Mouse (Mus musculus) heart, embryonic 12.5 days (tissue): ENCODE results near the gene Prrc2a. TPM values are rescaled to one million over a fixed set of nuclear protein-coding genes. Genes with fewer than 3 reads are reported as not detected.

Experiments
- ATAC-seq: fragments of 200-750 bp; cut with Nextera tagmentation; 2 replicates; pipeline ENCODE4 v1.8.0; 2017; ENCODE audit warnings: moderate TSS enrichment, moderate library complexity; ENCODE audit not compliant: insufficient number of reproducible peaks, low FRiP score
- H3K27ac ChIP-seq: fragments of 300-500 bp; sonication (generic); 2 replicates; pipeline ENCODE4 v1.5.1; 2016; ENCODE audit warnings: mild to moderate bottlenecking, moderate library complexity; ENCODE audit not compliant: poor library complexity, severe bottlenecking
- H3K27me3 ChIP-seq: fragments of 300-500 bp; sonication (generic); replicated peaks from 2 replicates; pipeline ENCODE4 v1.6.1; 2016; ENCODE audit warnings: mild to moderate bottlenecking, moderate library complexity
- H3K36me3 ChIP-seq: fragments of 300-500 bp; sonication (generic); 2 replicates; pipeline ENCODE4 v1.6.1; 2016; ENCODE audit warnings: mild to moderate bottlenecking, moderate library complexity
- H3K4me1 ChIP-seq: fragments of 300-500 bp; sonication (generic); replicated peaks from 2 replicates; pipeline ENCODE4 v1.6.1; 2016; ENCODE audit warnings: mild to moderate bottlenecking
- H3K4me2 ChIP-seq: fragments of 300-500 bp; sonication (generic); 2 replicates; pipeline ENCODE4 v1.6.1; 2016; ENCODE audit warnings: mild to moderate bottlenecking, moderate library complexity
- H3K4me3 ChIP-seq: fragments of 300-500 bp; sonication (generic); 2 replicates; pipeline ENCODE4 v1.5.1; 2016; ENCODE audit warnings: mild to moderate bottlenecking
- H3K9ac ChIP-seq: fragments of 300-500 bp; sonication (generic); 2 replicates; pipeline ENCODE4 v1.6.1; 2016; ENCODE audit warnings: mild to moderate bottlenecking, moderate library complexity
- H3K9me3 ChIP-seq: fragments of 300-500 bp; sonication (generic); replicated peaks from 2 replicates; pipeline ENCODE4 v1.6.1; 2016; ENCODE audit warnings: mild to moderate bottlenecking, moderate library complexity
- WGBS: fragments of 180-500 bp; shearing (Covaris S2); methylation state at CpG from one replicate; pipeline ENCODE4 v1.1.7; 2016; 5-methylcytosine and 5-hydroxymethylcytosine counted together
- polyA plus RNA-seq: library from polyadenylated mRNA; unstranded; fragments of >200 nt; fragmentation: Nextera tagmentation; extraction: Ambion mirVana; gene quantifications from 2 replicates; pipeline ENCODE4 v1.2.1, GENCODE M21; 2016

The Prrc2a gene
- 132 and 148 TPM in 2 replicates for polyA plus RNA-seq

DNA sequence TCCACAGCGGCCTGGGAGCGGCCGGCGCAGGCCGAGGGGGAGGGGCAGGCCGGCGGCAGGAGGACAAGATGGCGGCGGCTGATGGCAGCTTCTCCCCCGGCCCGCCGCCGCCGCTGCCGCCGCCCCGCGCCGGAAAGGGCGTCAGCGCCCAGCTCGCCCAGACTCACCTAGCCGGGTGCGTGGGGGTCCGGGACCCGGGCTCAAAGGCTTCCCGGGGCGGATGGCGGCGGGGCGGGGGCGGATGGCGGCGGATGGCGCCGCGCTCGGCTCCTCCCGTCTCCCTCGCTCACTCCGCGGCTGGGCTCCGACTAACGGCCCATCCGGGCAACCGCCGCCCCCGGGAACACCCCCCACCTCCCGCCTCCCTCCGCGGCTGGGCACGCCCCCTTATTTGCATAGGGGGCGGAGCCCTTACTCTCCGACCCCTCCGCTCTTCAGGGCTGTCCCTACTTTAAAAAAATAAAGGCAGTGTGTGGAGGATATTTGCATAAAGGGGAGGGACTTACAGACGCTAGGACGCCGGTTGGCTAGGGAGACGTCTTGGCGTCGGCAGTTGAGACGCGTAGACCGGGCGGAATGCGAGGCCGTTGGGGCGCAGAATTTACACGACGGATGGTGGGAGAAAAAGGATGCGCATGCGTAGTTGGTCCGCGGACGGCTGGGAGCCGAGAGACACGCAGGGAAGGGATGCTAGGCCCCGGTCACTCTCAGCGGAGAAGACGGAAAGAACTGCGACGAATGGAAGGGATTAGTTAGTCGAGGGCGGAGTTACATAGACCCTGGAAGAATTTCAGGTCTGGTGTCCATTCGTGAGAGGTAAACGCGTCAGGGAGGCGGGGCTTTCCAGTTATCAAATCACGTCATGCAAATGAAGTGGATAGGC is at the start of gene Prrc2a:
Gene Prrc2a (minus strand): TSS at position 330 of the 883 bp plus-strand sequence.
- H3K4me1 ChIP-seq, result peaks cover 34% of the 10 kb centered on the region
- under 1% methylated on average over 78 of the region's 89 CpGs for WGBS
- peak within 1 kb of the TSS; percentile 87 for H3K4me2 ChIP-seq
- H3K27me3 ChIP-seq, result no peaks in the 10 kb centered on the region
- peak; percentile 96 for ATAC-seq
- peak within 1 kb of the TSS; percentile 96 for H3K27ac ChIP-seq
- H3K9ac ChIP-seq, result peak within 1 kb of the TSS; percentile 100
- peaks cover 28% of the 10 kb centered on the region for H3K36me3 ChIP-seq
- H3K9me3 ChIP-seq, result no peaks in the 10 kb centered on the region
- H3K4me3 ChIP-seq, result peak within 1 kb of the TSS; percentile 98

DNA sequence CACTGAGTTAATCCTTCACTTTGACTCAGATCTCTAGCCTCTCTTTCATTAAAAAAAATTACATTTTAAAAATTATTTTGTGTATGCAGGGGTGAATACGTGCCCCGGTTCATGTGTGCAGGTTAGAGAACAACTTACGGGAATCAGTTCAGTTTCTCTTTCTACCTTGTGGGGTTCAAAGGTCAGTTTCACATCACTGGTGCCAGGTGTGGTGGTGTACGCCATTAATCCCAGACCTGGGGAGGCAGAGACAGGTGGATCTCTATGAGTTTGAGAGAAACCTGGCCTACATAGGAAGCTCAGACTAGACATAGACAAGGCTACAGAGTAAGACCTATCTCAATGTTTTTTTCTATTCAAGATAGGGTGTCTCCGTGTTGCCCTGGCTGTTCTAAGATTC is 48.4 kb upstream of the Prrc2a start:
- WGBS, result 90% methylated on average over 5 of the region's 5 CpGs
- Histone ChIP-seq H3K9me3 (no peaks in the 10 kb centered on the region), H3K4me3 (no peak overlapping the region), H3K4me2 (no peak overlapping the region), H3K4me1 (no peaks in the 10 kb centered on the region), H3K27ac (no peak overlapping the region), H3K27me3 (0 out of 2 replicates have a peak, but pooled peaks cover 7% of the 10 kb centered on the region), H3K9ac (no peak overlapping the region), H3K36me3 (no peaks in the 10 kb centered on the region)
- ATAC-seq, result no peak

DNA sequence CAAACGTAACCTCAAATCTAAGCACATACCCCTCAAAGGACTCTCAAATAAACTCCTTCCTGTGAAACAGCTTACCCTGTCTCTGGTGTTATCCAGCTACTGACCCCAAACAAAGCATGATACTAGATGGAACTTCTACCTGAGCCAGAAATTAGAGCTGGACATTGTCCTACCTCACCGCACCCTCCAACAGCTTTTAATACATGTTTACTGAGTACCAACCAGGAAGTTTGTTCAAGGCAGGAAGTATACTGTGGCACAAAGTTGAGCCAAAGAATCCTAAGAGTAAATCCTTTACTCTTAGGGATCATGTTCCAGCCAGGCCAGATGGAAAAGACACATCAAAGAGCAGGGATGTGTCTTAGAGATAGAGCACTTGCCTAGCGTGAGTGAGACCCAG is 45.9 kb upstream of the Prrc2a start:
- Histone ChIP-seq H3K36me3 (no peaks in the 10 kb centered on the region), H3K4me1 (no peaks in the 10 kb centered on the region), H3K27me3 (peaks cover 7% of the 10 kb centered on the region; the same call in 1 of the 2 replicates), H3K9me3 (no peaks in the 10 kb centered on the region), H3K9ac (no peak overlapping the region), H3K4me3 (no peak overlapping the region), H3K4me2 (no peak overlapping the region), H3K27ac (no peak overlapping the region)
- WGBS, result 67% methylated on average over 3 of the region's 3 CpGs
- no peak for ATAC-seq

DNA sequence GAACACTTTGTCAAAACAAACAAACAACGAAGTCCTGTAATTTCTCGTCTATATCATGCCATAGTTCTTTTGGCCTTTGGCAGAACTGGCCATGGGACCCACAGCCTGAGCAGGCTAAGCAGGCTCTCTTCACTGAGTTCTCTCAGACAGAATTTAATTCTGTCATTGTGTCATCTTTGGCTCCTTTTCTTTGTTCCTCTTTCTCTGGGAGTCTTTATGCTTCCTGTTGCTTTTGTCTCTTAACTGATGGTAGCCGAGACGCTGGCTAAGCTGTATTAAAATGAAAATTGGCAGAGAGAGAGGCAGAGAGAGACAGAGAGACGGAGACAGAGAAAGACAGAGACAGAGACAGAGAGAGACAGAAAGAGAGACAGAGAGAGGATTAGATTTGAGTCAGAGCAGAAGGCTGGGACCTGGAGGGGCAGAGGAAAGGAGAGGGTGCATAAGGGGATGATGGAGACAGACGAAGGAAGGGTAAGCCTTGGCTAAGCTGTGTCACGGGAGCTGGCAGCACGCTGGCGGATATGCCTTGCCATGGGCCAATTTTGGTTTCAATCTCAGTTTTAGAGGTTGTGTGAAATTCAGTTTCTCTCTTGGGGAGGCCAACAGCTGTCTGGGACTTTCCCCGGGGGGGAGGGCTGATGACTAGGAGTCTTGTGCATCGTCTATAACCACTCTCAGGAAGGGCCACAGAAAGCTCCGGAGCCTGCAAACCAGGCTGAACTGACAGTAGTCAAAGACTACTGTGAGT is 45.3 kb upstream of the Prrc2a start:
- no peak overlapping the region for H3K4me3 ChIP-seq
- no peak overlapping the region for H3K4me2 ChIP-seq
- 76% methylated on average over 12 of the region's 12 CpGs for WGBS
- H3K9ac ChIP-seq, result no peak overlapping the region
- 0 out of 2 replicates have a peak, but pooled peaks cover 2% of the 10 kb centered on the region for H3K4me1 ChIP-seq
- H3K27me3 ChIP-seq, result peaks cover 13% of the 10 kb centered on the region
- H3K27ac ChIP-seq, result no peak overlapping the region
- H3K36me3 ChIP-seq, result no peaks in the 10 kb centered on the region
- H3K9me3 ChIP-seq, result no peaks in the 10 kb centered on the region
- ATAC-seq, result no peak

DNA sequence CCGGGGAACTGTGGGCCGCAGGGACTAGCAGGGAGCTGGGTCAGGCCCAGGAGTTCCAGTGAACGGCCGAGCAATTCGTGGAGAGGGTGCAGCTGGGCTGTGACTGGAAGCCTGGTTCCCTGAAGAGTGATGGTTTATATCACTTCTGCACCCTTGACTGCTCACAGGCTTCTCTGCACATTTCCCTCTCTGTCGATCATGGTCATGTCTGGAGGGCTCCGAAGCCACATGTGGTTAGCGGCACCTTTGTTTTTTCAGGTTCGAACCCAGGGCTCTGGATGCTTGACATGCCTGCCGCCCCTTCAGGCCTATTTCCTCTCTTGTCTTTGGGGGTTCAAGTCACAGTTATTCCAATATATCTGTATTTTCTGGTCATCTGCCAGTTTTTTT is 40.7 kb upstream of the Prrc2a start:
- WGBS, result 46% methylated on average over 10 of the region's 10 CpGs
- Histone ChIP-seq H3K4me3 (no peak overlapping the region), H3K9ac (peak overlapping the region; percentile 13; the same call in 1 of the 2 replicates), H3K4me2 (peak overlapping the region; percentile 9; the same call in 1 of the 2 replicates), H3K36me3 (no peaks in the 10 kb centered on the region), H3K27ac (no peak overlapping the region), H3K9me3 (no peaks in the 10 kb centered on the region), H3K27me3 (peaks cover 55% of the 10 kb centered on the region), H3K4me1 (0 out of 2 replicates have a peak, but pooled peaks cover 6% of the 10 kb centered on the region)
- ATAC-seq, result no peak

DNA sequence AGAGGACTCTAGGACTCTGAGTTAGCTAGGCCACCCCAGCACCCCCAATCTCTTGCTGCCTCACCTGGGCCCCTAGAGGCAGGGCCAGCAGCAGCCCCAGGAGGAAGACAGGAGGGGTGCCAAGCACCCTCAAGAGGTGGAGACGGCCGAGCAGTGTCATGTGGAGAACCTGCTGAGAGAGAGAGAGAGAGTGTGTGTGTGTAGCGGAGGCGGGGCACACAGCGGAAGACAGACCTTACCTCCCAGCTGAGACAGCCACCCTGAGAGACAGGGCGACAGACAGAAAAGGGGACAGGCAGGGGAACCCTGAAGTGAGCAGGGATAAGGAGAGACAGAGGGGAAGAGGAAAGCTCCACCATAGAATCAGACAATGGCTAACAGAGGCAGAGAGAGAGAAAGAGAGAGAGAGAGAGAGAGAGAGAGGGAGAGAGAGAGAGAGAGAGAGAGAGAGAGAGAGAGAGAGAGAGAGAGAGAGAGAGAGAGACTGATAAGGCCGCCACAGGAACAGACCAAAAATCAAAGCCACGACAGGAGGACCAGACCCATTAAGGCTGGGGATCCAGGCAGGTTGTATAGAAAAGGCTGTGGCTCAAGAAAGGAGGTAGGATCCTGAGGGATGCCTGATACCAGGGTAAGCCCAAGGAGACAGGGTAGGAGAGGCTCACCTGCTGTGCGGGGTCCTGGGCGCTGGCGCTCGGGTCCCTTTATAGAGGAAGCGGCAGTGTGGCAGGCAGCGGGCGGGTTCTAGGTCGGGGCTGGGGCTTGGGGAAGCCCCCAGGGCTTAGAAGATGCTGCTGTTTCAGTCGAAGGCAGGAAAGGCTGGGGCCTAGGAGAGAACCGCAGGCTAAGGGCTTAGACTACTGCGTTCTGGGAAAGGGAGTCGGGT is 40.0 kb upstream of the Prrc2a start, which contains the start of gene Lta:
Gene Lta (minus strand): TSS at position 858 of the 886 bp plus-strand sequence.
- no peak within 1 kb of the TSS for H3K27ac ChIP-seq
- H3K36me3 ChIP-seq, result no peaks in the 10 kb centered on the region
- 21% methylated on average over 20 of the region's 20 CpGs for WGBS
- peaks cover 57% of the 10 kb centered on the region for H3K27me3 ChIP-seq
- H3K4me1 ChIP-seq, result 0 out of 2 replicates have a peak, but pooled peaks cover 6% of the 10 kb centered on the region
- no peak for ATAC-seq
- H3K9me3 ChIP-seq, result no peaks in the 10 kb centered on the region
- H3K4me2 ChIP-seq, result peak within 1 kb of the TSS; percentile 9; the same call in 1 of the 2 replicates
- H3K4me3 ChIP-seq, result no peak within 1 kb of the TSS
- H3K9ac ChIP-seq, result peak within 1 kb of the TSS; percentile 13; the same call in 1 of the 2 replicates

DNA sequence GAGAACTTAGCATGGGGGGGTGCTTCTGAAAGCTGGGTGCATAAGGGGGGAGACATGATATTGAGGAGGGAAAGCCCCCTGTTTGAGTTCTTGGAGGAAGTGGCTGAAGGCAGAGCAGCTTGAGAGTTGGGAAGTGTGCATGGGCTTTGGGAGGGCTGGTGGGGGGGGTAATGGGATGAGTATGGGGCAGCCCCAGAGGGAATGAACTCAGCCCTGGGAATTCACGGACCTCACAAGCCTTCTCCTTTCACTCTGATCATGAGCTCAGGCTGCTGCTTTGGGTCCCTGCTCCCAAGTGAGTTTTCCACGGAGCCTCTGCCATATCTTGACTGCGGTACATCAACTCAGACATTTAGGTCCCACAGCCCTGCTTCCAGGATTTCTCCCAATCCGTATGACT is 37.7 kb upstream of the Prrc2a start:
- H3K4me2 ChIP-seq, result no peak overlapping the region
- WGBS, result 59% methylated on average over 4 of the region's 4 CpGs
- H3K36me3 ChIP-seq, result no peaks in the 10 kb centered on the region
- H3K9me3 ChIP-seq, result no peaks in the 10 kb centered on the region
- ATAC-seq, result no peak
- no peak overlapping the region for H3K9ac ChIP-seq
- no peak overlapping the region for H3K27ac ChIP-seq
- 0 out of 2 replicates have a peak, but pooled peaks cover 6% of the 10 kb centered on the region for H3K4me1 ChIP-seq
- H3K27me3 ChIP-seq, result peaks cover 64% of the 10 kb centered on the region
- no peak overlapping the region for H3K4me3 ChIP-seq

DNA sequence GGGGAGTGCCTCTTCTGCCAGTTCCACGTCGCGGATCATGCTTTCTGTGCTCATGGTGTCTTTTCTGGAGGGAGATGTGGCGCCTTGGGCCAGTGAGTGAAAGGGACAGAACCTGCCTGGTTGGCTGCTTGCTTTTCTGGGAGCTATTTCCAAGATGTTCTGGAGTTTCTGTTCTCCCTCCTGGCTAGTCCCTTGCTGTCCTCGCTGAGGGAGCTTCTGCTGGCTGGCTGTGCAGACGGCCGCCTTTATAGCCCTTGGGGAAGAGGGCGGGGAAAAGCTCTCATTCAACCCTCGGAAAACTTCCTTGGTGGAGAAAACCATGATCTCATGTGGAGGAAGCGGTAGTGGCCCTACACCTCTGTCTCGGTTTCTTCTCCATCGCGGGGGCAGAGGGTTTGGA is 37.1 kb upstream of the Prrc2a start, which contains the start of gene Tnf:
Gene Tnf (minus strand): TSS at position 221 of the 400 bp plus-strand sequence.
- WGBS, result 27% methylated on average over 13 of the region's 13 CpGs
- no peaks in the 10 kb centered on the region for H3K36me3 ChIP-seq
- 0 out of 2 replicates have a peak, but pooled peaks cover 6% of the 10 kb centered on the region for H3K4me1 ChIP-seq
- no peak for ATAC-seq
- no peaks in the 10 kb centered on the region for H3K9me3 ChIP-seq
- H3K4me3 ChIP-seq, result no peak within 1 kb of the TSS
- no peak within 1 kb of the TSS for H3K27ac ChIP-seq
- no peak within 1 kb of the TSS for H3K4me2 ChIP-seq
- H3K9ac ChIP-seq, result no peak within 1 kb of the TSS
- H3K27me3 ChIP-seq, result peaks cover 70% of the 10 kb centered on the region

DNA sequence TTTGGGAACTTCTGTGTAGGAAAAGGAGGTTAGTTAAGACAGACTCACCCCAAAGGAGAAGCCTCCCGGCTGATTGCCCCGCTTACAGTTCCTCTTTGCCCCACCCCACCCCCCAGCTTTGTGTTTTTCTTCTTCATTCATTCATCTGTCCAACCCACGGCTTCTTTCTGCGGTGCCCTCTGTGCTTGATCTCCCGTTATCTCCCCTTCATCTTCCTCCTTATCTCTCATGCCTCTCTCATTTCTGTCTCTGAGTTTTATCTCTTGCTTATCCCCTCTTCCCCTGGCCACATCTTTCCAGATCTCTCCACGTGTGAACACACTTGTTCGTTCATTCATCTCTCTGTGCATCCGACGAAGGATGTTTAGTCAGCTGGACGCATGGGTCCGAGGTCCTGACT is 36.4 kb upstream of the Prrc2a start:
- 52% methylated on average over 11 of the region's 11 CpGs for WGBS

DNA sequence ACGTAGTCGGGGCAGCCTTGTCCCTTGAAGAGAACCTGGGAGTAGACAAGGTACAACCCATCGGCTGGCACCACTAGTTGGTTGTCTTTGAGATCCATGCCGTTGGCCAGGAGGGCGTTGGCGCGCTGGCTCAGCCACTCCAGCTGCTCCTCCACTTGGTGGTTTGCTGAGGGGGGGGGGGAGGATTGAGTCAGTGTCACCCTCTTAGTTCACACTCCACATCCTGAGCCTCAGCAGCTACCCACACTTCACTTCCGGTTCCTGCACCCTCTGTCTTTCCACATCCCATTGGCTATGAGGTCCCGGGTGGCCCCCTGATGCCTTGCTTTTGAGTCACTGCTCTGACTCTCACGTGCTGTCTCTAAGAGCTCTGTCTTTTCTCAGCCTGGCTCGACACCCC is 35.7 kb upstream of the Prrc2a start:
- Histone ChIP-seq H3K4me3 (no peak overlapping the region), H3K9me3 (no peaks in the 10 kb centered on the region), H3K4me2 (no peak overlapping the region), H3K9ac (no peak overlapping the region), H3K27me3 (peaks cover 81% of the 10 kb centered on the region), H3K4me1 (peaks cover 16% of the 10 kb centered on the region), H3K27ac (no peak overlapping the region), H3K36me3 (no peaks in the 10 kb centered on the region)
- ATAC-seq, result no peak
- WGBS, result 68% methylated on average over 11 of the region's 11 CpGs

More for the DNA sequence above, 36.4 kb upstream of the Prrc2a start:
- no peak for ATAC-seq
- H3K4me3 ChIP-seq, result no peak overlapping the region
- no peak overlapping the region for H3K4me2 ChIP-seq
- H3K27ac ChIP-seq, result no peak overlapping the region
- no peaks in the 10 kb centered on the region for H3K9me3 ChIP-seq
- H3K27me3 ChIP-seq, result peaks cover 76% of the 10 kb centered on the region
- H3K4me1 ChIP-seq, result peaks cover 8% of the 10 kb centered on the region; the same call in 1 of the 2 replicates
- no peaks in the 10 kb centered on the region for H3K36me3 ChIP-seq
- H3K9ac ChIP-seq, result no peak overlapping the region
